Mouse (Mus musculus) limb, embryonic 11.5 days (tissue): ENCODE data around the gene Tnfaip8l2. TPM values are rescaled to one million over a fixed set of nuclear protein-coding genes. Genes with fewer than 3 reads are reported as not detected.
"Not testable (repeated sequence)": the region's sequence is repeated elsewhere in the genome, so short reads cannot be mapped to it uniquely, and the experiment has no call there.

ENCODE experiments used
- ATAC-seq: fragments of 200-750 bp; cut with Nextera tagmentation; 2 replicates; pipeline ENCODE4 v1.8.0; 2017; ENCODE audit warnings: low read depth; ENCODE audit not compliant: insufficient number of reproducible peaks, low FRiP score, low TSS enrichment
- DNase-seq: peaks from one replicate; pipeline ENCODE4 v3.0.0-alpha.2; 2015; ENCODE audit warnings: low spot score
- H3K27ac ChIP-seq: fragments of 300-500 bp; sonication (generic); replicated peaks from 2 replicates; pipeline ENCODE4 v1.5.1; 2014; ENCODE audit warnings: low read depth, mild to moderate bottlenecking, low read length
- H3K27me3 ChIP-seq: fragments of 300-500 bp; sonication (generic); 2 replicates; pipeline ENCODE4 v1.6.1; 2014; ENCODE audit warnings: mild to moderate bottlenecking, low read length, mixed read lengths; ENCODE audit not compliant: control insufficient read depth, insufficient read depth
- H3K36me3 ChIP-seq: fragments of 300-500 bp; sonication (generic); 2 replicates; pipeline ENCODE4 v1.6.1; 2014; ENCODE audit warnings: mild to moderate bottlenecking, low read length, moderate library complexity, mixed read lengths; ENCODE audit not compliant: control insufficient read depth, insufficient read depth
- H3K4me1 ChIP-seq: fragments of 300-500 bp; sonication (generic); 2 replicates; pipeline ENCODE4 v1.6.1; 2014; ENCODE audit warnings: low read length, mixed read lengths; ENCODE audit not compliant: control insufficient read depth, insufficient read depth
- H3K4me2 ChIP-seq: fragments of 300-500 bp; sonication (generic); 2 replicates; pipeline ENCODE4 v1.6.1; 2014; ENCODE audit warnings: low read depth, mild to moderate bottlenecking, moderate library complexity; ENCODE audit not compliant: severe bottlenecking
- H3K4me3 ChIP-seq: fragments of 300-500 bp; sonication (generic); 2 replicates; pipeline ENCODE4 v1.5.1; 2014; ENCODE audit warnings: low read depth, low read length
- H3K9ac ChIP-seq: fragments of 300-500 bp; sonication (generic); 2 replicates; pipeline ENCODE4 v1.6.1; 2014; ENCODE audit warnings: mild to moderate bottlenecking, low read length
- H3K9me3 ChIP-seq: fragments of 300-500 bp; sonication (generic); 2 replicates; pipeline ENCODE4 v1.6.1; 2016; ENCODE audit warnings: low read length; ENCODE audit not compliant: control insufficient read depth
- WGBS: fragments of 180-500 bp; shearing (Covaris S2); extraction: QIAGEN DNeasy Blood & Tissue Kit; methylation state at CpG from one replicate; pipeline ENCODE4 v1.1.7; 2014; 5-methylcytosine and 5-hydroxymethylcytosine counted together
- polyA plus RNA-seq: library from polyadenylated mRNA; unstranded; fragments of >200 nt; fragmentation: Nextera tagmentation; extraction: Ambion mirVana; gene quantifications from 2 replicates; pipeline ENCODE4 v1.2.1, GENCODE M21; 2014

Tnfaip8l2 gene
- polyA plus RNA-seq, 1 experiment from 2014 or later = 1.6 TPM

GRCm38 (mm10) chr3:95135023-95135422 is 7.1 kb downstream of the Tnfaip8l2 start:
- Histone ChIP-seq H3K27ac (no peak overlapping the region), H3K27me3 (no peaks in the 10 kb centered on the region), H3K4me2 (peak overlapping the region; percentile 48), H3K4me3 (peak overlapping the region; percentile 20), H3K4me1 (peaks cover 4% of the 10 kb centered on the region; the same call in 1 of the 2 replicates), H3K9ac (no peak overlapping the region), H3K36me3 (0 out of 2 replicates have a peak, but pooled peaks cover 2% of the 10 kb centered on the region), H3K9me3 (no peaks in the 10 kb centered on the region)
- 30% methylated on average over 6 of the region's 6 CpGs for WGBS
- no peak for DNase-seq
- no peak for ATAC-seq

GRCm38 (mm10) chr3:95134133-95134532 is 8.0 kb downstream of the Tnfaip8l2 start:
- not testable (repeated sequence) for H3K36me3 ChIP-seq, H3K4me3 ChIP-seq, H3K4me2 ChIP-seq, H3K27ac ChIP-seq, H3K4me1 ChIP-seq, H3K9ac ChIP-seq, DNase-seq, H3K27me3 ChIP-seq, H3K9me3 ChIP-seq
- ATAC-seq = peak; percentile 22; the same call in 1 of the 2 replicates
- no CpG with 5 or more reads among the region's 12 CpGs for WGBS

DNA sequence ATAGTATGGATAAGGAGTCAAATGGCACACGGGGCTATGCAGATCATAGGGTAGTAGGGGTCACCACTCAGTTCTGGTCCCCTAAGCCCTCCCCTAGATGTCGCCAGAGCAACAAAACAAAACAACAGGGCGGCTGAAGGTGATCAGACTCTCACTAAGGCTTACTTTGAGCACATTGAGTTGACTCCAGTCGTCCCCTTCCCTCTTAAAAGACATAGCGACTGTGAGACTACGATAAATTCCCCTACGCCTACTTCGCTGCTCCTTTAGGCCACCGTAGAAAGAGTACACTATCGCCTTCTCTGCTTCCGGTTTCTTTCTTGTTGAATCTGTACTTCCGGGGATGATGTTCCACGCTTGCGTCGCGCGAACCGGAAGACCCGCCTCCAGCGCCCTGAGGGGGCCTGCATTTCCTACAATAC is 8.5 kb downstream of the Tnfaip8l2 start, which contains the start of the genes Scnm1 and Lysmd1:
Scnm1 (minus strand) TSS at position 332 of the 422 bp plus-strand sequence.
Lysmd1 (plus strand) TSS at position 409 of the 422 bp plus-strand sequence.
- H3K9ac ChIP-seq = peak within 1 kb of the TSS; percentile 74
- peak within 1 kb of the TSS; percentile 65 for H3K4me3 ChIP-seq
- ATAC-seq (peak; percentile 92), DNase-seq (peak; percentile 89)
- no peaks in the 10 kb centered on the region for H3K9me3 ChIP-seq
- H3K27ac ChIP-seq = peak within 1 kb of the TSS; percentile 61; the same call in 1 of the 2 replicates
- 0 out of 2 replicates have a peak, but pooled peaks cover 3% of the 10 kb centered on the region for H3K36me3 ChIP-seq
- H3K4me2 ChIP-seq = peak within 1 kb of the TSS; percentile 76
- H3K27me3 ChIP-seq = no peaks in the 10 kb centered on the region
- peaks cover 4% of the 10 kb centered on the region; the same call in 1 of the 2 replicates for H3K4me1 ChIP-seq
- under 1% methylated on average over 20 of the region's 20 CpGs for WGBS

- no peak for ATAC-seq
- Histone ChIP-seq H3K4me3 (peak overlapping the region; percentile 65), H3K4me2 (peak overlapping the region; percentile 76), H3K27ac (no peak overlapping the region), H3K27me3 (no peaks in the 10 kb centered on the region), H3K4me1 (peaks cover 4% of the 10 kb centered on the region; the same call in 1 of the 2 replicates), H3K9ac (peak overlapping the region; percentile 74), H3K36me3 (0 out of 2 replicates have a peak, but pooled peaks cover 3% of the 10 kb centered on the region), H3K9me3 (no peaks in the 10 kb centered on the region)
- WGBS = 58% methylated on average over 11 of the region's 11 CpGs
- no peak for DNase-seq
Observed at GRCm38 (mm10) chr3:95133176-95133575, 9.0 kb downstream of the Tnfaip8l2 start.

DNA sequence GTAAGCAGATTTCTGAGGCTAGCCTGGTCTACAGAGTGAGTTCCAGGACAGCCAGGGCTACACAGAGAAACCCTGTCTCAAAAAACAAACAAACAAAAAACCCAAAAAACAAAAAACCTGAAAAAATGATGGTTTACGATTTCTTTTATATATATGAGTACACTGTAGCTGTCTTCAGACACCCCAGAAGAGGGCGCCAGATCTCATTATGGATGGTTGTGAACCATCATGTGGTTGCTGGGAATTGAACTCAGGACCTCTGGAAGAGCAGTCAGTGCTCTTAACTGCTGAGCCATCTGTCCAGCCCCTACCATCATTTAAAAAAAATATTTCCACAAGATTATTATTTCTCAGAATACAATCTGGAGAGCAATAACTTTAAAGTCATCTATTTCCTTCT is 9.8 kb downstream of the Tnfaip8l2 start:
- ATAC-seq, DNase-seq, H3K4me3 ChIP-seq, H3K36me3 ChIP-seq, H3K9me3 ChIP-seq, H3K9ac ChIP-seq, H3K27me3 ChIP-seq, H3K4me2 ChIP-seq, H3K27ac ChIP-seq, H3K4me1 ChIP-seq: not testable (repeated sequence)
- WGBS = 87% methylated on average over 2 of the region's 2 CpGs

- Histone ChIP-seq H3K4me2 (no peak overlapping the region), H3K9ac (no peak overlapping the region), H3K4me1 (peaks cover 3% of the 10 kb centered on the region; the same call in 1 of the 2 replicates), H3K9me3 (no peaks in the 10 kb centered on the region), H3K36me3 (0 out of 2 replicates have a peak, but pooled peaks cover 3% of the 10 kb centered on the region), H3K27me3 (no peaks in the 10 kb centered on the region), H3K27ac (no peak overlapping the region), H3K4me3 (no peak overlapping the region)
- ATAC-seq (no peak), DNase-seq (no peak)
- 84% methylated on average over 5 of the region's 5 CpGs for WGBS
Observed at GRCm38 (mm10) chr3:95130081-95130480, 12.1 kb downstream of the Tnfaip8l2 start.

- Histone ChIP-seq H3K9ac (no peak overlapping the region), H3K9me3 (no peaks in the 10 kb centered on the region), H3K4me2 (no peak overlapping the region), H3K4me3 (no peak overlapping the region), H3K27me3 (no peaks in the 10 kb centered on the region), H3K27ac (no peak overlapping the region), H3K4me1 (no peaks in the 10 kb centered on the region; the same call in 1 of the 2 replicates), H3K36me3 (0 out of 2 replicates have a peak, but pooled peaks cover 3% of the 10 kb centered on the region)
- WGBS = 31% methylated on average over 6 of the region's 6 CpGs
- no peak for DNase-seq
- no peak for ATAC-seq
Observed at GRCm38 (mm10) chr3:95129226-95129651, 12.9 kb downstream of the Tnfaip8l2 start.

DNA sequence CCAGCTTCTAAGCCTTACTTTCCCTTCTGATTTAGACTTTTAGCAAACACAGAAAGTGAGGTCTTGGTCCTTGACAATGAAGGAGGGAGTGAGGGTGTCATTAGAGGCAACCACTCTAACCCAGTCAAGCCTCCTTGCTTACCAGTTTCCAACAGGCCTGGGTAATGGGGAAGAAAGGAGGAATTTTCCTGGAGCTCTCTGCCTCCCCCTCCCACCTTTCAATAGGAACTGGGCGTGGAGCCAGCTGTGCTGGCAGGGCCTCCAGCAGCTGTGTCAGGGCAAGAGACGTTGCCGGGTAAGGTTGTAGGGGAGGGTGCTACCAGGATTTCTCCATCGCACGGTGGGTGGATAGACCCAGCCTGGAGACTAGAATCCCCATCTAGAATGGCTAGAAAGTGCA is 17.2 kb downstream of the Tnfaip8l2 start:
- H3K27ac ChIP-seq = no peak overlapping the region
- 43% methylated on average over 5 of the region's 5 CpGs for WGBS
- no peaks in the 10 kb centered on the region for H3K4me1 ChIP-seq
- H3K9me3 ChIP-seq = no peaks in the 10 kb centered on the region
- H3K4me3 ChIP-seq = no peak overlapping the region
- DNase-seq = no peak
- H3K4me2 ChIP-seq = no peak overlapping the region
- no peak for ATAC-seq
- H3K27me3 ChIP-seq = no peaks in the 10 kb centered on the region
- H3K9ac ChIP-seq = no peak overlapping the region
- peaks cover 19% of the 10 kb centered on the region; the same call in 1 of the 2 replicates for H3K36me3 ChIP-seq
